Mouse (Mus musculus) adrenal gland, adult 8-10 months (tissue): ENCODE results near the gene Ccdc34. TPM values are rescaled to one million over a fixed set of nuclear protein-coding genes. Genes with fewer than 3 reads are reported as not detected.

Source experiments
- DNase-seq: peaks from one replicate; pipeline ENCODE4 v3.0.0; 2022
- total RNA-seq, 4 experiments: library from RNA; stranded (reverse); gene quantifications; 2 replicates each; pipeline ENCODE4 v1.2.4; 2022

The Ccdc34 gene
- total RNA-seq, 4 experiments from 2014 or later: 5.1 to 10.5 (median 8.9) TPM

DNA sequence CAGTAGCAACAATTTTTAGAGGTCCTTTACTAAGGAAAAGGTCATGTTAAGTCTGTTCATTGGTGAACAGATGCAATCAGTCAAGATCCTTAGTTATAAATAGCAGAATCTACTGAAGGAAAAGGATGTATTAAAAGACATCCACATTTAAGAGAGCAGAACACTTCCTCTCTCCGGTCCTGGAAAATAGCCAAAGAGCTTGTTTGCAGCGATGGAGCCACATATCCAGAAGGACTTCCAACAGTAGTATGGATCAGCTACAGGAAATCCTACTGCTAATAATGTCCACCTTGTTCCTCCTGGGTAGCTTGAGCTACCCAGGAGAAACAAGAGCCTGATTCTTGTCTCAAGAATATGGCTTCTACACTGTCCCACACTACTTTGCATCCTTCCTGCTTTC is 205.2 kb downstream of the Ccdc34 start:
- DNase-seq: no peak

Other genes with a start within 250 kb of the Ccdc34 start
- 100 to 1,000 TPM in 2 of 4 experiments, 10 to 100 TPM in 2; 87.9 to 104 (median 97.9) TPM for gene Lin7c, start 127.0 kb upstream of the Ccdc34 start, total RNA-seq
- gene Lgr4, start 100.2 kb upstream of the Ccdc34 start, total RNA-seq: 100 to 1,000 TPM; 117 to 198 (median 152) TPM